Mouse (Mus musculus): ENCODE results near the gene Flnb.

Flnb gene

GRCm38 (mm10) chr14:7817770-7818462, at the start of gene Flnb:
TSS of gene Flnb (plus strand) at chr14:7817957.
- peak; percentile 98 for DNase-seq

GRCm38 (mm10) chr14:7773714-7774389, 43.9 kb upstream of the Flnb start:
- no peak for DNase-seq

- DNase-seq = no peak
Measured at GRCm38 (mm10) chr14:7786073-7786472, 31.7 kb upstream of the Flnb start.

GRCm38 (mm10) chr14:7789266-7790030, 28.3 kb upstream of the Flnb start:
- no peak for DNase-seq

GRCm38 (mm10) chr14:7791061-7791531, 26.7 kb upstream of the Flnb start:
- DNase-seq = no peak

GRCm38 (mm10) chr14:7791532-7792159, 26.1 kb upstream of the Flnb start, which contains the start of gene Gm26661:
TSS of gene Gm26661 (plus strand) at chr14:7791587.
- peak; percentile 40 for DNase-seq

- no peak for DNase-seq
Measured at GRCm38 (mm10) chr14:7795961-7796360, 21.8 kb upstream of the Flnb start.

GRCm38 (mm10) chr14:7800611-7801010, 17.1 kb upstream of the Flnb start:
- no peak for DNase-seq

- DNase-seq = peak; percentile 50
Measured at GRCm38 (mm10) chr14:7801831-7802230, 15.9 kb upstream of the Flnb start.

GRCm38 (mm10) chr14:7803874-7804557, 13.7 kb upstream of the Flnb start:
- peak; percentile 61 for DNase-seq

- no peak for DNase-seq
Measured at GRCm38 (mm10) chr14:7804558-7804905, 13.2 kb upstream of the Flnb start.

GRCm38 (mm10) chr14:7807711-7808110, 10.0 kb upstream of the Flnb start:
- DNase-seq = no peak

- no peak for DNase-seq
Measured at GRCm38 (mm10) chr14:7808501-7808981, 9.2 kb upstream of the Flnb start.

GRCm38 (mm10) chr14:7809043-7809955, 8.5 kb upstream of the Flnb start:
- no peak for DNase-seq

- peak; percentile 44 for DNase-seq
Measured at GRCm38 (mm10) chr14:7818463-7819121, 835 bp downstream of the Flnb start.

GRCm38 (mm10) chr14:7819446-7819845, 1.7 kb downstream of the Flnb start:
- no peak for DNase-seq

GRCm38 (mm10) chr14:7821341-7821740, 3.6 kb downstream of the Flnb start:
- DNase-seq = no peak

GRCm38 (mm10) chr14:7822693-7823092, 4.9 kb downstream of the Flnb start:
- no peak for DNase-seq

GRCm38 (mm10) chr14:7824651-7825268, 7.0 kb downstream of the Flnb start:
- no peak for DNase-seq

Measured in cerebellum, adult 8-10 months (tissue).